Mouse (Mus musculus) embryonic fibroblast, embryonic 13.5 days (primary cell): ENCODE results near the gene Rnh1. TPM values are rescaled to one million over a fixed set of nuclear protein-coding genes. Genes with fewer than 3 reads are reported as not detected.

Source experiments
- H3K27ac ChIP-seq: 2 replicates; pipeline ENCODE4 v1.5.1; 2012; ENCODE audit warnings: low read length, control low read depth, inconsistent platforms; ENCODE audit not compliant: insufficient read depth
- H3K4me1 ChIP-seq: 2 replicates; pipeline ENCODE4 v1.6.1; 2011; ENCODE audit warnings: low read length; ENCODE audit not compliant: control insufficient read depth, insufficient read depth
- H3K4me3 ChIP-seq: 2 replicates; pipeline ENCODE4 v1.5.1; 2011; ENCODE audit warnings: mild to moderate bottlenecking, control low read depth, low read length; ENCODE audit not compliant: insufficient read depth
- CTCF ChIP-seq: IDR thresholded peaks from 2 replicates; pipeline ENCODE4 v1.5.1; 2011; ENCODE audit warnings: mild to moderate bottlenecking, control low read depth, low read length, moderate library complexity, borderline replicate concordance; ENCODE audit not compliant: insufficient read depth
- POLR2A ChIP-seq: IDR thresholded peaks from 2 replicates; pipeline ENCODE4 v1.6.1; 2011; ENCODE audit warnings: low read depth, mild to moderate bottlenecking, control low read depth, low read length, moderate library complexity
- polyA plus RNA-seq: library from polyadenylated mRNA; stranded (reverse); fragments of >200 nt; gene quantifications from 2 replicates; pipeline ENCODE4 v1.2.4, GENCODE M21; 2011; ENCODE audit warnings: low read depth; ENCODE audit not compliant: missing spikeins, insufficient read length

The Rnh1 gene
- 108 and 119 TPM in 2 replicates for polyA plus RNA-seq

DNA sequence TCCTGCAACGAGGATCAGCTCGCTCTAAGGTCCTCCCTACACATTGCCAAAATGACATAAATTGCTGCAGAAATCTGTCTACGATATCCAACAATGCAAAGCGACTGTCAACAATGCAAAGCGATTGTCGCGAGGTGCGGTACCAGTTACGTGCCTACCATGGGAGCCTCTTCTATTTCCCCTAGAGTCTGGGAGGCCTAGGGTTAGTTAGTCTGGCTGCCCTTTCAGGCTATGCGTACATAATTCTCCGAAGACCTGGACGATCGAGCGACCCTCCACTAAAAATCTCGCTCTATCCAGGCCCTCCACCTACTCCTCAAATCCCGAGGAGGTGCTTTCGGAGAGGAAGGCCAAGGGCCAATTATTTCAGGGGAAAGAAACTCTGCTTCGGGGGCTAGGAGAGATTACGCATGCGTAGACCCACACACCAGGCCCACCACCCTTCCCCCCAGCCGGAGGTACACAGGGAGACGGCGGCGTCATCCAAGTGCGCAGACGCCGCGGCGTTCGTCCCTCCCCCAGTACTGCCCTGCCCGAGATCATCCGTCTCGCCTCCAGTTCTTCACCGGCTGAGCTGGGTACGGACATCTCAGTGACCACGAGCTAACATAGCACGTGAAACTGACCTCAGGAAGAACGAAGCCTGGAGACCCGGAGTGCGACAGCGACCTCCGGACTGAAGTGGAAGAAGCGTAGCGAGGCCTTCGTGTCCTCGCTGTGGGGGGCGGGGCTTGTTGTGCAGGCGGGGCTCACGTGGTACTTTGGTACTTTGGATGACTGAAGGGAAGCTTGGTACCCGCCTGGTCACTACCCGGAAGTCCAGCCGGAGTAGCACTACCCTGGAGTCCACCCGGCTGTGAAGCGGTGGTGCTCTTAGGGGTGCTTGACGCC, at the start of gene Rnh1:
Gene Rnh1, minus strand, starts transcription at position 742 of the 891 bp plus-strand sequence.
- peak within 1 kb of the TSS; percentile 91 for H3K27ac ChIP-seq
- peak; percentile 85 for TF ChIP-seq POLR2A
- TF ChIP-seq CTCF: no peak
- H3K4me3 ChIP-seq: peak within 1 kb of the TSS; percentile 63
- peaks cover 2% of the 10 kb centered on the region; the same call in 1 of the 2 replicates for H3K4me1 ChIP-seq

DNA sequence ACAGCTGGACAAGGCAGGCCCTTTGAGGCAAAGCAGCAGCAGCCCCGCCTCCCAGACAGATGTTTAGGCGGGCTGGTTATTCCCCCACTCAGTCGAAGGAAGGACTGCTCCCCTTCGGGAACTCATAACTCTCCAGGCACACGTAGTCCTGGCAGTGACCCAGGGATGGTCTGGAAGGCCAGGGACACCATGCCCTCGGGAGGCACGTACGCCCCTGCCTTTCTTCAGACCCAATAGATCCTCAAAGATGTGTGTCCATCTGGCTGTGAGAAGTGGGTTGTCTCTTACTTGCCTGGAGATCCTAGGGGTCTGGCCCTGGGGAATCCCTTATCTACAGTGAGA, 49.4 kb upstream of the Rnh1 start:
- Histone ChIP-seq H3K4me1 (peaks cover 3% of the 10 kb centered on the region; the same call in 1 of the 2 replicates), H3K27ac (peak overlapping the region; percentile 29), H3K4me3 (no peak overlapping the region)
- TF ChIP-seq CTCF (no peak), POLR2A (peak; percentile 78)

DNA sequence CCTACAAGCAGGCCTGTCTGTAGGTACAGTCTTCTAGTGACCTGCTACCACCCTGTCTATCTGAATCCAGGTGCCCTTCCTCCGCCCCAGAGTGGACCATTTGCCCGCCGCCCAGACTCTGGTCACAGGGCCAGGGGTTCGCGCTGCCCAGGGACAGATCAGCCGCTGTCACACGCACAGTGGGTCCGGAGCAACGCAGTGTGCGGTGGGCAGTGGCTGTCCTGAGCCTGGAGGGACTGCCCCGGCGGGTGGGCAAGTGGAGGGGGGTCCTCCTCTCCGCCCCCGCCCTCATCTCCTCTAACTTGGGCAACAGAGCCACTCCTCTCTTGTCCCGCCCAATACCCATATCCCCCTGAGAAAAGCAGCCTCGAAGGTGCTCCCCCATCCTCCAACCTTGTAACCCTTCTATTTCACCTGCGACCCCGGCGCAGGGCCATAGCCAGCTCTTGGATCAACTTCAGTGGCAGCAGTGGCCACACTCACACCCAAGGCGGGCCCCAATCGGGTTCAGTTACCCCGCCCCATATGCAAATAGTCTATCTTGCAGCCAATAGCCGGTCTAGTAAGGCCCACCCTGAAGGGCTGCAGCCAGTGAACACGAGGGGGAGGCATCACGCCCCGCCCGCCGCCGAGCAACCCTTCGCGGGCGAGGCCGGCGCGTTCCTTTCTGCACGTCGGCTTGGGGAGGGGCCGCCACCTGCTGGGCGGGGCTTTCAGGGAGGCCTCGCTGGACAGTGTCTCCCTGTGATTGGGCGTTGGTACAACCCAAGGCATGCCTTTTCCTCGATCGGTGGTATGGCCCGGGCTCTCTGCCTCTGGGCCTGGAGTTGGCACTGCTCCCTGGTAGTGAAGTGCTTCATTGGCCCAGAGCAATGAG, 48.8 kb upstream of the Rnh1 start:
- TF ChIP-seq POLR2A (peak; percentile 67), CTCF (no peak)
- Histone ChIP-seq H3K4me1 (peaks cover 3% of the 10 kb centered on the region; the same call in 1 of the 2 replicates), H3K27ac (no peak overlapping the region), H3K4me3 (peak overlapping the region; percentile 42)

DNA sequence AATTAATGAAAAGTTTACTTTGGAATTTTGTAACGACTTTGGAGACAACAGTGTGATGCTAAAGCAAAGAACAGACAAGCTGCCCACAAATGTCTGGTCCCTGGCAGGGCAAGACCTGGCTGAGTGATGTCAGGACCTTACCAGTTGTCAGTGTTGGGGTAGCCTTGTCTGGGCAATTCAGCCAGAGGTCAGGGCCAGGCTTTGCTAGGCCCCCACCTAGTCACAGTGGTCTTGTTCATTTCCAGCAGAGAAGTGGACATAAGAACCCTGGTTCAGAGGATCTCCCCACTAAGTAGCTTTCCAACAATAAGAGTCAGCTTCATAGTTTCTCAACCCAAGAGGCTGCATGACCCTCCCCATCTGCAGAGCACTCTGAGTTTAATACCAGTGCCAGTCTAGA, 47.7 kb upstream of the Rnh1 start:
- Histone ChIP-seq H3K4me3 (no peak overlapping the region), H3K4me1 (peaks cover 3% of the 10 kb centered on the region; the same call in 1 of the 2 replicates), H3K27ac (no peak overlapping the region)
- TF ChIP-seq CTCF: no peak
- TF ChIP-seq POLR2A: no peak

DNA sequence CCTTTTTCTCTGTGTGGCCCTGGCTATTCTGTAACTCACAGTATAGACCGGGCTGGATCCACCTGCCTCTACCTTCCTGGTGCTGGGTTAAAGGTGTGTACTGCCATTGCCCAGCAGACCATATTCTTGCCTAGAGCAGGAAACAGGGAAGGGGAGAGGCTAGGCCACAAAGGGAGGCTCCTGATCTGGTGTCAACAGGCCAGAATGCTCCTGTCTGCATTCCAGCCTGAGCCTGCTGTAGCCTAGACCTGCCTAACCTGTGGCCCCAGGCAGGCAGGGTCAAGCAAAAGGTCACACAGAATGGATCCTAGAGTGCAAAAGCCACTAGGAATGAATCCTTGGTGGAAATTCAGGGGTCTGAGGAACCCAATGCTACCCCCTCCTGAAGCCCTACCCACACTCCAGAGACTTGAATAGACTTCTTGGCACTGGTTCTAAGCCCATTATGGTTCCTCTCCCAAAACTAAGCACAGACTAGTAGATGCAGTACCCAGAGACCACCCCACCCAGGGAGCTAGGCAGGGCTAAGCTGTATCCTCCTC, 47.0 kb upstream of the Rnh1 start:
- H3K4me1 ChIP-seq: peaks cover 3% of the 10 kb centered on the region; the same call in 1 of the 2 replicates

DNA sequence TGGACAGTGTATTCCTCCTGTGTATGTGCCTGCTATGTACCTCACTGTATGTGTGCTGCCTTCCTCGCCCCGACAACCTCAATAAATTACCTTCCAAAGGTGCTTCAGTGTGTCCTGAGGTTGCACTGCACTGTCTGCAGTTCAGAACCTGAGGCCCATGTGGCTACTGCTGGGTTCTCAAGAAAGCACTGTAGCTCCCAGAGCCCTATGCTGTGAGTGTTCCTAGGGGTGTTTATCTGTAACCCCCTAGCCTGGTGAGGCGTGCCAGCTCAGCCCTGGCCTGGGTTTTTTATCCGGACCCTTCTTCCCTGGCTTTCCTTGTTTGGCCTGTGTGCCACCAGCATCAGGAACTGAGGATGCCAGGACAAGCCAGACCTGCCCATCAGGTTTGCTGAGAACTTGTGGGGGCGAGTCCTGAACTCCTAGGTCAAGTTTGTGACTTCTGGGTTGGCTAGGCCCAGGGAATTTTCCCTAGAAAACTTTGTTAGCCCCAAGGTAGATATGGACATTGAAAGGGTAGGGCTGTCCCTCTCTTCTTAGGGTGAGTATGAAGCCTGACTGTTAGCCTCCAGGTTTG, 46.0 kb upstream of the Rnh1 start:
- Histone ChIP-seq H3K4me3 (no peak overlapping the region), H3K4me1 (peaks cover 3% of the 10 kb centered on the region; the same call in 1 of the 2 replicates), H3K27ac (no peak overlapping the region)
- TF ChIP-seq POLR2A: no peak

More for the DNA sequence above, 47.0 kb upstream of the Rnh1 start:
- H3K4me3 ChIP-seq: no peak overlapping the region
- no peak for TF ChIP-seq CTCF
- no peak for TF ChIP-seq POLR2A
- no peak overlapping the region for H3K27ac ChIP-seq

DNA sequence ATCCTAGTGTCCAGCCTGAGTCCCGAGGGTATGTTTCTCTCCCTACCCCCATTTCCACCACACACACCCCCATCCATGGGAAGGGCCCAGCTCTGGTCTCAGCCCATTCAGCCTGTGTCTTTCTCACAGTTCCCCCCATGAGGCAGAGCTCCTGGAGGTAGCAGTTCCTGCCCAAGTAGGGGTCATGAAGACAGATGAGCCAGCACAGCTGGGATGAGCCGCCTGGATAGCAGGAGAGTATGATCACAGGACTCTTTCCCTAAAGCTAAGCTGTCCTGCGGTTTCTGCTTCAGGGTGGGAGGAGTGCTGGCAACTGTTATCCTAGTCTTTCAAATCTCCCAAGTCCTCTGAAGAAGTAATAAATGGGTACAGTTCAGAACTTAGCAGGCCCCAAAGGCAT, 45.5 kb upstream of the Rnh1 start:
- Histone ChIP-seq H3K4me1 (peaks cover 3% of the 10 kb centered on the region; the same call in 1 of the 2 replicates), H3K27ac (no peak overlapping the region), H3K4me3 (no peak overlapping the region)
- no peak for TF ChIP-seq POLR2A
- no peak for TF ChIP-seq CTCF

DNA sequence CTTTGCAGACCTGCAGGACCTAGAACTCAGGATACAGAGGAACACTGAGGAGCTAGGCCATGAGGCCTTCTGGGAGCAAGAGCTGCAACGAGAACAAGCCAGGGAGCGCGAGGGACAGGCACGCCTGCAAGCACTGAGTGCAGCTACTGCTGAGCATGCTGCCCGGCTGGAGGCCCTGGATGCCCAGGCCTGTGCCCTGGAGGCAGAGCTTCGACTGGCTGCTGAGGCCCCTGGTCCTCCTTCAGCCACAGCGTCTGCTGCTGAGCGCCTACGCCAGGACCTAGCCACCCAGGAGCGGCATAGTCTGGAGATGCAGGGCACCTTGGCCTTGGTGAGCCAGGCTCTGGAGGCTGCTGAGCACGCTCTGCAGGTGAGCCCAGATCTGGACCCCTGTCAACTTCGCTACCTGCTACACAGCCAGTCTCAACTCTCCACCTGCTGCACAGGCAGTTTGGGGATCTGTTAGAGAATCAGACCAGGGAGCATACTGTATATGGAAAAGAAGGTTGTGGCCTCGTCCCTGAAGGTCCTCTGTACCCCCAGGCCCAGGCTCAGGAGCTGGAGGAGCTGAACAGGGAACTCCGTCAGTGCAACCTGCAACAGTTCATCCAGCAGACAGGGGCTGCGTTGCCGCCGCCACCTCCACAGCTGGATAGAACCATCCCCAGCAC, 44.8 kb upstream of the Rnh1 start:
- Histone ChIP-seq H3K4me1 (peaks cover 3% of the 10 kb centered on the region; the same call in 1 of the 2 replicates), H3K4me3 (no peak overlapping the region), H3K27ac (no peak overlapping the region)
- TF ChIP-seq POLR2A: no peak; the same call in none of the 2 replicates
- no peak for TF ChIP-seq CTCF
